Mouse (Mus musculus): ENCODE measurements at regions not wholly inside any gene's neighbourhood (a gene's known extent, or its start where the extent isn't known, plus 50 kb on each side); places are given as distances from the start of the nearest gene placed in this dataset.

- no peaks in the 10 kb centered on the region for H3K4me1 ChIP-seq (ENCODE audit: control insufficient read depth, insufficient read depth, low read length)
- no peak overlapping the region for H3K27ac ChIP-seq (replicated peaks; ENCODE audit: insufficient read depth, low read depth, low read length)
- no peak for TF ChIP-seq POLR2A (IDR thresholded peaks at IDR 0.05; ENCODE audit: extremely low read depth, insufficient read depth, low read length)
- TF ChIP-seq CTCF (IDR thresholded peaks at IDR 0.05; ENCODE audit: low read depth, low read length), result no peak
- no peaks in the 10 kb centered on the region for H3K36me3 ChIP-seq (ENCODE audit: control insufficient read depth, insufficient read depth, low read length)
- no peaks in the 10 kb centered on the region for H3K27me3 ChIP-seq (ENCODE audit: control insufficient read depth, insufficient read depth, low read length)
- H3K9ac ChIP-seq (ENCODE audit: low read depth, low read length), result no peak overlapping the region
- 65% methylated on average over 6 of the region's 6 CpGs for WGBS
- H3K79me2 ChIP-seq (ENCODE audit: control insufficient read depth, insufficient read depth, low read length), result no peaks in the 10 kb centered on the region
- H3K4me3 ChIP-seq (ENCODE audit: insufficient read depth, low read depth, low read length), result no peak overlapping the region
- DNase-seq (ENCODE audit: extremely low read depth, low read depth, low spot score), result no peak
Observed at GRCm38 (mm10) chrX:158311429-158311828, 268.3 kb upstream of the Cnksr2 start.

DNA sequence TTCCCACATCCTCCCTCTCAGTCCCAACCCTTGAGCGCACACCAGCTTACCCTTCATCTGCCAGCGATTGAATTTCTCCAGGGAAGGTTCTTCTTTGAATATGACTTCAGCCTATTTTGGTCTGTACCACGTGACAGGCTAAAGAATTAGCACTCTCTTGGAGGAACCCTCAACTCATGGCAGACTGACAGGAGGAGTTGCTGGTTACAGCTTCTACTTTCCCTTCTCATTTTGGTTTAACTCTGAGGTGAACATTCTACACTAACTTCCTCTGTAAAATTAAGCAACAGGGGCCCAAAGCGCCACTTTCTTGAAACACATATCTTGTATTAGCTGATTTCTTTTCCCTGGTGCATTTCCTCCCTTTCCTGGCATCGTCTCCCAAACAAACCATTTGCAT lies 265.5 kb upstream of the Cnksr2 start:
- Histone ChIP-seq H3K79me2 (ENCODE audit: control insufficient read depth, insufficient read depth, low read length) (no peaks in the 10 kb centered on the region), H3K27ac (replicated peaks; ENCODE audit: insufficient read depth, low read depth, low read length) (no peak overlapping the region), H3K4me3 (ENCODE audit: insufficient read depth, low read depth, low read length) (no peak overlapping the region), H3K36me3 (ENCODE audit: control insufficient read depth, insufficient read depth, low read length) (no peaks in the 10 kb centered on the region), H3K4me1 (ENCODE audit: control insufficient read depth, insufficient read depth, low read length) (no peaks in the 10 kb centered on the region), H3K9ac (ENCODE audit: low read depth, low read length) (no peak overlapping the region), H3K27me3 (ENCODE audit: control insufficient read depth, insufficient read depth, low read length) (no peaks in the 10 kb centered on the region)
- peak; percentile 3 for DNase-seq (ENCODE audit: extremely low read depth, low read depth, low spot score)
- TF ChIP-seq POLR2A (IDR thresholded peaks at IDR 0.05; ENCODE audit: extremely low read depth, insufficient read depth, low read length) (no peak), CTCF (IDR thresholded peaks at IDR 0.05; ENCODE audit: low read depth, low read length) (no peak)
- WGBS, result 62% methylated on average over 5 of the region's 5 CpGs
